Mouse (Mus musculus) testis, adult 2 months (tissue): Measurements from ENCODE around the gene Itgb7.

ENCODE experiments used
- CTCF ChIP-seq: fragments of 200-500 bp; IDR thresholded peaks from 2 replicates; pipeline ENCODE4 v1.5.1; 2012; ENCODE audit warnings: low read depth, mild to moderate bottlenecking, inconsistent platforms, low read length, moderate library complexity; ENCODE audit not compliant: control insufficient read depth, insufficient read depth, insufficient replicate concordance
- POLR2A ChIP-seq: fragments of 200-500 bp; IDR thresholded peaks from 2 replicates; pipeline ENCODE4 v1.6.1; 2012; ENCODE audit warnings: low read depth, mild to moderate bottlenecking, inconsistent platforms, low read length, moderate library complexity; ENCODE audit not compliant: control insufficient read depth

- TF ChIP-seq POLR2A (no peak), CTCF (no peak)
Observed at GRCm38 (mm10) chr15:102167620-102168021, 64.1 kb downstream of the Itgb7 start.
